Mouse (Mus musculus): ENCODE measurements at regions not wholly inside any gene's neighbourhood (a gene's known extent, or its start where the extent isn't known, plus 50 kb on each side); places are given as distances from the start of the nearest gene placed in this dataset.

- TF ChIP-seq CTCF (conservative IDR thresholded peaks at IDR 0.05; ENCODE audit: low read length) (no peak), POU5F1 (IDR thresholded peaks at IDR 0.05; ENCODE audit: borderline replicate concordance, low read length) (no peak), NANOG (IDR thresholded peaks at IDR 0.05; ENCODE audit: borderline replicate concordance, low read length) (no peak)
These were observed 680.9 kb upstream of the Cited2 start for GRCm38 (mm10) chr10:17042090-17042489.
